Comparison of ENCODE assay signal across 23 mouse cellular contexts in genomic region chr14:86624816-86625425, GRCm38 (mm10).
DNase-seq lines count a peak whose midpoint lies in the region; ATAC-seq lines count a peak whose summit lies in the region.
"Had no signal": no experiment of that assay in that cellular context is flagged by ENCODE, and none has a peak within 500 bp of the region (broad histone marks: within the 10 kb centered on the region; RNA-seq: fewer than 3 reads in every experiment).

No protein-coding gene starts in this region.

- H3K9ac ChIP-seq in forebrain, embryonic 14.5 days (ENCODE audit: low read length), result no peak overlapping the region
- H3K9ac ChIP-seq: embryonic facial prominence, embryonic 15.5 days; forebrain, embryonic 15.5 days; heart, embryonic 15.5 days; hindbrain, embryonic 14.5 days; liver, embryonic 13.5 days had no signal

- WGBS in forebrain, embryonic 14.5 days, result 95% methylated on average over 5 of the region's 5 CpGs

- H3K4me3 ChIP-seq in forebrain, embryonic 14.5 days (ENCODE audit: low read depth, low read length), result no peak overlapping the region
- H3K4me3 ChIP-seq: embryonic facial prominence, embryonic 15.5 days; forebrain, embryonic 15.5 days; heart, embryonic 15.5 days; liver, embryonic 13.5 days had no signal

- no peak for ATAC-seq in forebrain, embryonic 14.5 days
- ATAC-seq: forebrain, embryonic 15.5 days; inflammation-experienced regulatory T-cells, adult 6 months had no signal

- no peak overlapping the region for H3K27ac ChIP-seq in forebrain, embryonic 14.5 days (ENCODE audit: low read depth, low read length)
- H3K27ac ChIP-seq: embryonic facial prominence, embryonic 15.5 days; forebrain, embryonic 15.5 days; heart, embryonic 15.5 days; hindbrain, embryonic 14.5 days; liver, embryonic 13.5 days had no signal

- no peaks in the 10 kb centered on the region for H3K4me1 ChIP-seq in forebrain, embryonic 14.5 days (ENCODE audit: control insufficient read depth, insufficient read depth, low read length)
- H3K4me1 ChIP-seq: embryonic facial prominence, embryonic 15.5 days; forebrain, embryonic 15.5 days; heart, embryonic 15.5 days; liver, embryonic 13.5 days had no signal

- no peak overlapping the region for H3K4me2 ChIP-seq in forebrain, embryonic 14.5 days (ENCODE audit: low read length)
- H3K4me2 ChIP-seq: embryonic facial prominence, embryonic 15.5 days; forebrain, embryonic 15.5 days; heart, embryonic 15.5 days; hindbrain, embryonic 14.5 days; liver, embryonic 13.5 days; midbrain, embryonic 11.5 days had no signal

- H3K36me3 ChIP-seq in forebrain, embryonic 14.5 days (ENCODE audit: control insufficient read depth, insufficient read depth, low read length), result no peaks in the 10 kb centered on the region
- H3K36me3 ChIP-seq: embryonic facial prominence, embryonic 15.5 days; forebrain, embryonic 15.5 days; heart, embryonic 15.5 days; liver, embryonic 13.5 days had no signal

- DNase-seq in left cerebral cortex, adult 11 months (ENCODE audit: low spot score), result peak; percentile 47
- no peak for DNase-seq in left cerebral cortex, postnatal 4 days
- peak; percentile 10 to 24 for DNase-seq in frontal cortex, postnatal 10 days (ENCODE audit: low spot score in 2 of 2)
- peak; percentile 23 to 56 for DNase-seq in left cerebral cortex, postnatal 14 days (ENCODE audit: low spot score in 2 of 2)
- DNase-seq in telencephalon, adult 2 months (ENCODE audit: low read depth, low spot score), result peak; percentile 78
- no peak for DNase-seq in forebrain, embryonic 14.5 days (ENCODE audit: low spot score)
- DNase-seq in cerebellum, postnatal 10 days, result no peak
- DNase-seq: adrenal gland, adult 8-10 months; cerebellum, adult 18-20 months; heart, postnatal 4 days; kidney, adult 18-20 months; kidney, postnatal 10 days; layer of hippocampus, postnatal 36 days; liver, embryonic 13.5 days; lung, adult 2 months; lung, postnatal 14 days; thymus, postnatal 14 days had no signal

- no peaks in the 10 kb centered on the region for H3K9me3 ChIP-seq in forebrain, embryonic 14.5 days (replicated peaks; ENCODE audit: control insufficient read depth, low read length)
- H3K9me3 ChIP-seq: embryonic facial prominence, embryonic 15.5 days; forebrain, embryonic 15.5 days; heart, embryonic 15.5 days; liver, embryonic 13.5 days had no signal

- intact Hi-C loops in left cerebral cortex, postnatal 4 days (cut with DNase I), result no loop called here
- intact Hi-C loops in left cerebral cortex, postnatal 14 days (cut with DNase I), result no loop called here

- H3K27me3 ChIP-seq in forebrain, embryonic 14.5 days (replicated peaks; ENCODE audit: control insufficient read depth, insufficient read depth, low read length), result no peaks in the 10 kb centered on the region
- H3K27me3 ChIP-seq: embryonic facial prominence, embryonic 15.5 days; forebrain, embryonic 15.5 days; heart, embryonic 15.5 days; liver, embryonic 13.5 days had no signal

Comparison
In these comparisons a context has a peak if more than half of its experiments do, and no peak if none do; other contexts are left out.
1. DNase-seq: peak in left cerebral cortex, adult 11 months (single experiment), frontal cortex, postnatal 10 days (2 of 2), left cerebral cortex, postnatal 14 days (2 of 2) and telencephalon, adult 2 months (single experiment); none in left cerebral cortex, postnatal 4 days (single experiment), forebrain, embryonic 14.5 days (single experiment) and cerebellum, postnatal 10 days (0 of 2).